Mouse (Mus musculus) lung, postnatal 0 days (tissue): ENCODE results near the gene Ahctf1.

Experiments
- CTCF ChIP-seq: IDR thresholded peaks from 2 replicates; pipeline ENCODE4 v1.5.1; 2016; ENCODE audit warnings: antibody characterized with exemption, mild to moderate bottlenecking
- EP300 ChIP-seq: IDR thresholded peaks from 2 replicates; pipeline ENCODE4 v1.6.1; 2016; ENCODE audit warnings: antibody characterized with exemption, mild to moderate bottlenecking, control low read depth

- peak; percentile 60 for TF ChIP-seq CTCF
- TF ChIP-seq EP300: peak; percentile 65; the same call in 1 of the 2 replicates
Measured at GRCm38 (mm10) chr1:179803513-179804139, at the start of gene Ahctf1.
